Mouse (Mus musculus) stomach, embryonic 15.5 days (tissue): ENCODE data around the gene Zfp748. TPM values are rescaled to one million over a fixed set of nuclear protein-coding genes. Genes with fewer than 3 reads are reported as not detected.

Experiments used
- polyA plus RNA-seq: library from polyadenylated mRNA; unstranded; fragments of >200 nt; fragmentation: Nextera tagmentation; extraction: Ambion mirVana; gene quantifications from 2 replicates; pipeline ENCODE4 v1.2.1, GENCODE M21; 2015

Zfp748 gene
- polyA plus RNA-seq, 1 experiment from 2014 or later: 11.8 TPM

Other genes starting within 250 kb of the Zfp748 start
- gene Zfp457, start 247.3 kb downstream of the Zfp748 start, polyA plus RNA-seq: 0.77 and 0.94 TPM in 2 replicates
- gene Zfp595, start 221.3 kb downstream of the Zfp748 start, polyA plus RNA-seq: 2.7 and 2.9 TPM in 2 replicates
- gene Gm28044, start 193.3 kb downstream of the Zfp748 start, polyA plus RNA-seq: 0.52 and 0.64 TPM in 2 replicates
- 1.0 and 1.1 TPM in 2 replicates for gene Zfp953, start 193.2 kb downstream of the Zfp748 start, polyA plus RNA-seq
- gene Gm28041, start 178.1 kb downstream of the Zfp748 start, polyA plus RNA-seq: 0.21 and 0.44 TPM in 2 replicates
- 1.8 and 2.0 TPM in 2 replicates for gene Zfp456, start 178.0 kb downstream of the Zfp748 start, polyA plus RNA-seq
- 5.5 and 7.5 TPM in 2 replicates for gene Zfp429, start 154.0 kb downstream of the Zfp748 start, polyA plus RNA-seq
- gene Zfp459, start 132.4 kb downstream of the Zfp748 start, polyA plus RNA-seq: 0.90 and 1.1 TPM in 2 replicates
- 8.7 and 9.6 TPM in 2 replicates for gene Zfp874a, start 102.2 kb downstream of the Zfp748 start, polyA plus RNA-seq
- gene Zfp874b, start 69.6 kb downstream of the Zfp748 start, polyA plus RNA-seq: 2.8 and 3.4 TPM in 2 replicates
- gene Zfp58, start 53.3 kb downstream of the Zfp748 start, polyA plus RNA-seq: 12.7 and 13.3 TPM in 2 replicates
- not detected in 2 replicates for gene Gm26965, start 27.7 kb downstream of the Zfp748 start, polyA plus RNA-seq
- 19.4 and 20.4 TPM in 2 replicates for gene Zfp87, start 27.7 kb downstream of the Zfp748 start, polyA plus RNA-seq
- gene Zfp729b, start 55.9 kb upstream of the Zfp748 start, polyA plus RNA-seq: 3.5 and 4.7 TPM in 2 replicates
- gene Gm49345, start 83.9 kb upstream of the Zfp748 start, polyA plus RNA-seq: 0.26 TPM in 1 of 2 replicates, not detected in the other
- gene Zfp729a, start 84.0 kb upstream of the Zfp748 start, polyA plus RNA-seq: 2.4 and 2.7 TPM in 2 replicates
- 8.9 and 12.7 TPM in 2 replicates for gene Zfp738, start 133.2 kb upstream of the Zfp748 start, polyA plus RNA-seq
- 5.8 and 5.9 TPM in 2 replicates for gene Zfp65, start 175.3 kb upstream of the Zfp748 start, polyA plus RNA-seq
- 4.2 and 4.5 TPM in 2 replicates for gene Zfp85, start 201.4 kb upstream of the Zfp748 start, polyA plus RNA-seq
- gene Zfp493, start 225.9 kb upstream of the Zfp748 start, polyA plus RNA-seq: 2.6 and 3.0 TPM in 2 replicates